Mouse (Mus musculus): ENCODE results near the gene Klk1b9.
"Not testable (repeated sequence)": the region's sequence is repeated elsewhere in the genome, so short reads cannot be mapped to it uniquely, and the experiment has no call there.

- TF ChIP-seq EP300 (optimal IDR thresholded peaks at IDR 0.05); CTCF (IDR thresholded peaks at IDR 0.05; ENCODE audit: low read depth): not testable (repeated sequence)
Measured at GRCm38 (mm10) chr7:44011868-44012267, 36.0 kb downstream of the Klk1b9 start, which contains the start of gene Klk1b26.
